Mouse (Mus musculus) liver, postnatal 0 days (tissue): ENCODE results near the gene Gm973. TPM values are rescaled to one million over a fixed set of nuclear protein-coding genes. Genes with fewer than 3 reads are reported as not detected.
A peak's percentile ranks its signal among the peaks of the same experiment; 100 is the strongest.
"Not testable (repeated sequence)": the region's sequence is repeated elsewhere in the genome, so short reads cannot be mapped to it uniquely, and the experiment has no call there.

Source experiments
- ATAC-seq: fragments of 200-750 bp; cut with Nextera tagmentation; 2 replicates; pipeline ENCODE4 v1.8.0; 2017; ENCODE audit warnings: mild to moderate bottlenecking, moderate library complexity
- DNase-seq: peaks from one replicate; pipeline ENCODE4 v3.0.0-alpha.2; 2016
- H3K27ac ChIP-seq: fragments of 300-500 bp; sonication (generic); 2 replicates; pipeline ENCODE4 v1.5.1; 2014; ENCODE audit warnings: antibody characterized with exemption, moderate library complexity, mild to moderate bottlenecking, low read depth
- H3K27me3 ChIP-seq: fragments of 300-500 bp; sonication (generic); 2 replicates; pipeline ENCODE4 v1.6.1; 2014; ENCODE audit warnings: low read length, control low read depth, mixed read lengths; ENCODE audit not compliant: insufficient read depth
- H3K36me3 ChIP-seq: fragments of 300-500 bp; sonication (generic); replicated peaks from 2 replicates; pipeline ENCODE4 v1.6.1; 2014; ENCODE audit warnings: mild to moderate bottlenecking, control low read depth, low read length, moderate library complexity, mixed read lengths; ENCODE audit not compliant: insufficient read depth
- H3K4me1 ChIP-seq: fragments of 300-500 bp; sonication (generic); 2 replicates; pipeline ENCODE4 v1.6.1; 2014; ENCODE audit warnings: antibody characterized with exemption, mild to moderate bottlenecking, control low read depth; ENCODE audit not compliant: insufficient read depth
- H3K4me2 ChIP-seq: fragments of 300-500 bp; sonication (generic); 2 replicates; pipeline ENCODE4 v1.6.1; 2014; ENCODE audit warnings: low read depth, mild to moderate bottlenecking, low read length, moderate library complexity, mixed read lengths
- H3K4me3 ChIP-seq: fragments of 300-500 bp; sonication (generic); 2 replicates; pipeline ENCODE4 v1.5.1; 2014; ENCODE audit warnings: low read depth, low read length
- H3K9ac ChIP-seq: fragments of 300-500 bp; sonication (generic); replicated peaks from 2 replicates; pipeline ENCODE4 v1.6.1; 2014; ENCODE audit warnings: mild to moderate bottlenecking, moderate library complexity
- H3K9me3 ChIP-seq: fragments of 300-500 bp; sonication (generic); 2 replicates; pipeline ENCODE4 v1.6.1; 2016; ENCODE audit warnings: mild to moderate bottlenecking, control low read depth, low read length, mixed read lengths
- CTCF ChIP-seq: sonication (generic); IDR thresholded peaks from 2 replicates; pipeline ENCODE4 v1.5.1; 2016; ENCODE audit warnings: antibody characterized with exemption, low read depth
- EP300 ChIP-seq: IDR thresholded peaks from 2 replicates; pipeline ENCODE4 v1.6.1; 2016; ENCODE audit warnings: antibody characterized with exemption, low read depth, mild to moderate bottlenecking
- WGBS: fragments of 180-500 bp; shearing (Covaris S2); extraction: QIAGEN DNeasy Blood & Tissue Kit; methylation state at CpG from one replicate; pipeline ENCODE4 v1.1.7; 2014; ENCODE audit not compliant: insufficient replicate concordance; 5-methylcytosine and 5-hydroxymethylcytosine counted together
- polyA plus RNA-seq: library from polyadenylated mRNA; unstranded; fragments of >200 nt; fragmentation: Nextera tagmentation; extraction: Ambion mirVana; gene quantifications from 2 replicates; pipeline ENCODE4 v1.2.1, GENCODE M21; 2015

Gene Gm973
- polyA plus RNA-seq, 1 experiment from 2014 or later = not detected

DNA sequence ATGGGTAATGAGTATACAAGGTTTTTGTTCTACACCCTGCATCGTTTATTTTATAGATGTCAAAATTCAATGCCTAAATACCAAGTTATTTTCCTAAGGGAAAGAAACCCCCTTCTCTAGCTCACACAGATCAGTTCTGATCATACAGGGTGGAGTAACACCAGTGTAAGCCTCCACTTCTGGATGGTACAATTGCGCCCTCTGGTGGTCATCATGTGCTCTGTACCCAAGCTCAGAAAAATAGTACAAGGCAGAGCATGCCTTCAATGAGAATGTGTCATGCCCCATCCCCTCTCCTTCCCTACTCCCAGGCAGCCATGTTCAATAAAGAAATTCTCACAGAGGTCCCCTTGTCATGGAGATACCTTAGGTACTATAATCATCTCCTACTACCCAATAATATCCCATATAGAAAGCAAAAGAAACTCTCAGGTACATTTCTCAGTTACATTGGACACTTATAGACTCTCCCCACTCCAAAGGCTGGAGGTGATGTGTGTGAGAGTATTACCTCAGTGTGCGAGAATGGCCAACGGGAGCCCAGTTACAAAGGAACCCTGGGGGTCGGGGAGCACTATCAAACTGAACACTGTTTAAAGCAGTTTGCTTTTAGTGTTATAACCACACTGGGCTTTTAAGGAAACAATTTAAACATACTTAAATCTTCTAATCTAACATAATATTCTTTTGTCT lies 107.4 kb downstream of the Gm973 start:
- DNase-seq (peak; percentile 80), ATAC-seq (peak; percentile 75)
- Histone ChIP-seq H3K4me1 (no peaks in the 10 kb centered on the region), H3K9me3 (no peaks in the 10 kb centered on the region), H3K4me2 (no peak overlapping the region), H3K36me3 (no peaks in the 10 kb centered on the region), H3K4me3 (no peak overlapping the region), H3K9ac (no peak overlapping the region), H3K27ac (no peak overlapping the region), H3K27me3 (no peaks in the 10 kb centered on the region)
- WGBS = 24% methylated on average over 5 of the region's 5 CpGs
- TF ChIP-seq CTCF = peak; percentile 97
- no peak for TF ChIP-seq EP300

DNA sequence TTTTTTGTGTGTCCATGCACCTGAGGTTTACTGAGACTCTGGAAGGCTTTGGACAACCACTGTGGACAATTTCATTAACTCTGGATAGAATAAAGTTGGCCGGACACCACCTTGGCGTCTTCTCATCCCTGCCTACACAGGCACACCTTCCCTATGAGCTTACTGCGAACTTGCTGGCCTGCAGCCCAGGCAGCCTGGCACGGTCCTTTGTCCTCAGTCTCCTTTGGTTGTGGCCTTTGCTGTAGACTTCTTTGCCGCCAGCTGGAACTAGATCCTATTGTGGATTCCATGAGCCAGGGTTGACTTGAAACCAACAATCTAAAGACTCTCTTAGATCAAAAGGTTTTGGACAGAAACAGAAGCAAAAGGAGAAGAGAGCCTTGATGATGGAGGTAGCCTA lies 109.3 kb downstream of the Gm973 start:
- TF ChIP-seq EP300 = no peak
- no peak for TF ChIP-seq CTCF

DNA sequence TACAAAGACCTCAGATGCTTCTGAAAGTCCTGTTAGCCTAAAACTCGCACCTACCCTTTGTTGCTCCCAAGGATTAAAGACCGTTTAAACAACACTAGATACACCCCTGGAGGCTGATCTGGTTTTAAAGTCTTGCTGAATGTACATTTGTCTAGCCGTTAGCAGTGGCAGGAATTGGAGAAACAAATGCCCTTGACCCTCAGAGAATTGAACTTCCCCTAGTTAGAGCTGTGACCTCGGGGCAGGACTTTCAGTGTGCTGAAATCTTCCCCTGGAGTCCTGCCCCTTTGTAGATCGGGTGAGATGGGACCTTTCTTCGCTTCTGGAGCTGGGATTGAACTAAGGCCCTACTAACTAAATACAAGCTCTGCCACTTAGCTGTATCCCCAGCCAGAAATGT lies 113.1 kb downstream of the Gm973 start:
- TF ChIP-seq EP300 (no peak), CTCF (no peak)
- Histone ChIP-seq H3K9ac (no peak overlapping the region), H3K9me3 (no peaks in the 10 kb centered on the region), H3K4me2 (no peak overlapping the region), H3K4me3 (no peak overlapping the region), H3K27me3 (no peaks in the 10 kb centered on the region), H3K4me1 (peaks cover 3% of the 10 kb centered on the region; the same call in 1 of the 2 replicates), H3K36me3 (no peaks in the 10 kb centered on the region), H3K27ac (no peak overlapping the region)
- WGBS = 41% methylated on average over 6 of the region's 6 CpGs
- ATAC-seq = no peak
- DNase-seq = no peak

More for the DNA sequence above, 109.3 kb downstream of the Gm973 start:
- Histone ChIP-seq H3K4me3 (no peak overlapping the region), H3K36me3 (no peaks in the 10 kb centered on the region), H3K27me3 (no peaks in the 10 kb centered on the region), H3K9me3 (no peaks in the 10 kb centered on the region), H3K4me1 (peaks cover 3% of the 10 kb centered on the region; the same call in 1 of the 2 replicates), H3K27ac (no peak overlapping the region), H3K4me2 (no peak overlapping the region), H3K9ac (no peak overlapping the region)
- 75% methylated on average over 5 of the region's 5 CpGs for WGBS
- DNase-seq (no peak), ATAC-seq (no peak)

DNA sequence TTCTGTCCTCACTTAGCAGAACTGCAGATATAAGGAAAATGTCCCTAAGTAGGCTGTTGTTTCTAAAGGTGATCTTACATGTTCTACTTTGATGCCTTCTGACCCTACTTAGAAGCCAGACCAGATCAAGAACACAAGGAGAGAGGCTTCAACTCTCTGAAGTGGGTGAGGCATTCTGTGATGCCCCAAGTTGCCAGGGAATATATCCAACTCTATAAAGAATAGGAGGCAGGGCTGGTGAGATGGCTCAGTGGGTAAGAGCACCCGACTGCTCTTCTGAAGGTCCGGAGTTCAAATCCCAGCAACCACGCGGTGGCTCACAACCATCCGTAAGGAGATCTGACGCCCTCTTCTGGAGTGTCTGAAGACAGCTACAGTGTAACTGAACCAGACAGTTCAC lies 114.3 kb downstream of the Gm973 start:
- ATAC-seq, H3K36me3 ChIP-seq, DNase-seq, H3K9me3 ChIP-seq, H3K4me3 ChIP-seq, H3K4me1 ChIP-seq, H3K27ac ChIP-seq, H3K9ac ChIP-seq, H3K4me2 ChIP-seq, H3K27me3 ChIP-seq: not testable (repeated sequence)
- WGBS = 80% methylated on average over 6 of the region's 6 CpGs

DNA sequence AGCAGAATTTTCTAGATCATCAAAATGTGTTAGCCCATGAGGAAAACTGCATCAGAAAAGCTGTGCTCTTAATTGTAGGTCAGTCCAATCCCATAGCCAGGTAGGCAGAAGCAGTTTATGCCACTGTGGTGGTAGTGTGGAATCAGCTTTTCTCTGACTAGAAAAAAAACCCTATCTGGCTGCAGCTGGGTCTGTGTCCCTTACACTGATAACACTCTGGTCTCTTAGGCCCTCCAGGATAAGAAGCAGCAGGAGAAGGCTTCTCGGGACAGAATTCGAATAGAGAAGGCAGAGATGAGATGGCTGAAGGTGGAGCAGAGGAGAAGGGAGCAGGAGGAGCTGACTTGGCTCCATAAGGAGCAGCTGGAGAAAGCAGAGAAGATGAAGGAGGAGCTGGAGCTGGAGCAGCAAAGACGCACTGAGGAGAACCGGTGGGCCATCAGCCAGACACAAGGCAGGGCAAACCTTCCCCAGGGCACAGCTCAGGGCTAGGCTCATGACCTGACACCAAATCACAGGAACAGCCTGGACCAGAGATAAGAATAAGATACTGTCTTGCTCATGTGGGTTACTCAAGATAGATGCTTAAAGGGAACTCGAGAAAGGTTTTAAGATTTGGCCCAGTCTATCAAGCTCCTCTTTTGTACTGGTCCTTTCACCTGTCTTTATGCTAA lies 116.1 kb downstream of the Gm973 start:
- H3K36me3 ChIP-seq = no peaks in the 10 kb centered on the region
- H3K4me1 ChIP-seq = peaks cover 3% of the 10 kb centered on the region; the same call in 1 of the 2 replicates
- ATAC-seq (no peak), DNase-seq (no peak)
- no peaks in the 10 kb centered on the region for H3K27me3 ChIP-seq
- 50% methylated on average over 5 of the region's 5 CpGs for WGBS
- H3K4me2 ChIP-seq = no peak overlapping the region
- H3K4me3 ChIP-seq = no peak overlapping the region
- H3K9ac ChIP-seq = no peak overlapping the region
- TF ChIP-seq CTCF = no peak
- H3K27ac ChIP-seq = no peak overlapping the region
- no peaks in the 10 kb centered on the region for H3K9me3 ChIP-seq

DNA sequence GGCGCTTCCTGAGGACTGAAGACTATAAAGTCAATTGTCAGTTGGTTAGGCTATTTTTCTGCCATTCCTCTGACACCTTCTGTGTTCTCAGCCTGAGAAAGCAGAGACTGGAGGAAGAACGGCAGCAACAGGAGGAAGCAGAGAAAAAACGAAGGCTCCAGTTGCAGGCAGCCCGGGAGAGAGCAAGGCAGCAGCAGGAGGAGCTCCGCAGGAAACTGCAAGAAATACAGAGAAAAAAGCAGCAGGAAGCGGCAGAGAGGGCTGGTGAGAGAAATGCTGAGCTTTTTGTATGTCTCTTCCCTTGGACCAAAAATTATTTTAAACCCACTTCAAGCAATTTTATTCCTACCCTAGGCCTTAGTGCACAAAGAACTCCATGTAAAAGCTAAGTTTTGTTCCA lies 117.0 kb downstream of the Gm973 start:
- Histone ChIP-seq H3K36me3 (no peaks in the 10 kb centered on the region), H3K27ac (no peak overlapping the region), H3K27me3 (no peaks in the 10 kb centered on the region), H3K4me3 (no peak overlapping the region), H3K4me2 (no peak overlapping the region), H3K9me3 (no peaks in the 10 kb centered on the region), H3K4me1 (peaks cover 3% of the 10 kb centered on the region; the same call in 1 of the 2 replicates), H3K9ac (no peak overlapping the region)
- DNase-seq (no peak), ATAC-seq (no peak)
- 33% methylated on average over 6 of the region's 6 CpGs for WGBS
- no peak for TF ChIP-seq EP300
- no peak for TF ChIP-seq CTCF
